Mouse (Mus musculus): ENCODE measurements around the gene Tas2r121. TPM values are rescaled to one million over a fixed set of nuclear protein-coding genes. Genes with fewer than 3 reads are reported as not detected.
"Not testable (repeated sequence)": the region's sequence is repeated elsewhere in the genome, so short reads cannot be mapped to it uniquely, and the experiment has no call there.

The Tas2r121 gene
- not detected in 2 replicates for polyA plus RNA-seq (2016; fragmentation: Nextera tagmentation; extraction: Ambion mirVana)

GRCm38 (mm10) chr6:132700907-132701306, at the start of gene Tas2r121:
Gene Tas2r121, minus strand, starts transcription at chr6:132701007.
- H3K27me3 ChIP-seq (replicated peaks; ENCODE audit: low read depth, poor library complexity, severe bottlenecking) = no peaks in the 10 kb centered on the region
- no peak within 1 kb of the TSS for H3K27ac ChIP-seq (replicated peaks)
- H3K36me3 ChIP-seq (replicated peaks) = no peaks in the 10 kb centered on the region
- no peak within 1 kb of the TSS for H3K4me3 ChIP-seq
- WGBS = 77% methylated on average over 1 of the region's 1 CpGs
- no peaks in the 10 kb centered on the region for H3K4me1 ChIP-seq
- no peak for DNase-seq (ENCODE audit: low spot score)
- no peaks in the 10 kb centered on the region for H3K9me3 ChIP-seq

GRCm38 (mm10) chr6:132750206-132750605, 49.4 kb upstream of the Tas2r121 start:
- H3K4me3 ChIP-seq = no peak overlapping the region
- H3K27ac ChIP-seq (replicated peaks) = no peak overlapping the region
- H3K36me3 ChIP-seq (replicated peaks) = no peaks in the 10 kb centered on the region
- 87% methylated on average over 2 of the region's 2 CpGs for WGBS
- no peaks in the 10 kb centered on the region for H3K9me3 ChIP-seq
- DNase-seq (ENCODE audit: low spot score) = no peak
- no peaks in the 10 kb centered on the region for H3K4me1 ChIP-seq
- no peaks in the 10 kb centered on the region for H3K27me3 ChIP-seq (replicated peaks; ENCODE audit: low read depth, poor library complexity, severe bottlenecking)

- Histone ChIP-seq H3K9me3 (no peaks in the 10 kb centered on the region), H3K36me3 (replicated peaks) (no peaks in the 10 kb centered on the region), H3K4me1 (no peaks in the 10 kb centered on the region), H3K27me3 (replicated peaks; ENCODE audit: low read depth, poor library complexity, severe bottlenecking) (no peaks in the 10 kb centered on the region), H3K4me3 (no peak within 1 kb of the TSS), H3K27ac (replicated peaks) (no peak within 1 kb of the TSS)
- WGBS = 83% methylated on average over 2 of the region's 2 CpGs
- DNase-seq (ENCODE audit: low spot score) = no peak
Measured at GRCm38 (mm10) chr6:132737935-132738334, 37.1 kb upstream of the Tas2r121 start, which contains the start of gene Tas2r115. Gene Tas2r115, minus strand, starts transcription at chr6:132738035.

- Histone ChIP-seq H3K27ac (replicated peaks) (no peak within 1 kb of the TSS), H3K27me3 (replicated peaks; ENCODE audit: low read depth, poor library complexity, severe bottlenecking) (no peaks in the 10 kb centered on the region), H3K4me3 (no peak within 1 kb of the TSS), H3K9me3 (0 out of 2 replicates have a peak, but pooled peaks cover 2% of the 10 kb centered on the region), H3K36me3 (replicated peaks) (no peaks in the 10 kb centered on the region), H3K4me1 (no peaks in the 10 kb centered on the region)
- WGBS = 89% methylated on average over 3 of the region's 3 CpGs
- DNase-seq (ENCODE audit: low spot score) = no peak
Measured at GRCm38 (mm10) chr6:132711828-132712227, 11.0 kb upstream of the Tas2r121 start, which contains the start of gene Tas2r122. Gene Tas2r122, minus strand, starts transcription at chr6:132711928.

GRCm38 (mm10) chr6:132691596-132691995, 9.2 kb downstream of the Tas2r121 start:
- not testable (repeated sequence) for H3K36me3 ChIP-seq (replicated peaks); H3K4me3 ChIP-seq; H3K4me1 ChIP-seq; H3K9me3 ChIP-seq; H3K27ac ChIP-seq (replicated peaks); H3K27me3 ChIP-seq (replicated peaks; ENCODE audit: low read depth, poor library complexity, severe bottlenecking); DNase-seq (ENCODE audit: low spot score)
- 91% methylated on average over 7 of the region's 7 CpGs for WGBS

GRCm38 (mm10) chr6:132656653-132657052, 44.2 kb downstream of the Tas2r121 start, which contains the start of gene Tas2r120:
Gene Tas2r120, plus strand, starts transcription at chr6:132656953.
- H3K27me3 ChIP-seq (replicated peaks; ENCODE audit: low read depth, poor library complexity, severe bottlenecking) = no peaks in the 10 kb centered on the region
- DNase-seq (ENCODE audit: low spot score) = no peak
- H3K36me3 ChIP-seq (replicated peaks) = no peaks in the 10 kb centered on the region
- no peak within 1 kb of the TSS for H3K4me3 ChIP-seq
- no peaks in the 10 kb centered on the region for H3K4me1 ChIP-seq
- no peak within 1 kb of the TSS for H3K27ac ChIP-seq (replicated peaks)
- H3K9me3 ChIP-seq = no peaks in the 10 kb centered on the region

- Histone ChIP-seq H3K27me3 (replicated peaks; ENCODE audit: low read depth, poor library complexity, severe bottlenecking) (no peaks in the 10 kb centered on the region), H3K27ac (replicated peaks) (no peak within 1 kb of the TSS), H3K9me3 (peaks cover under 1% of the 10 kb centered on the region; the same call in 1 of the 2 replicates), H3K36me3 (replicated peaks) (no peaks in the 10 kb centered on the region), H3K4me1 (no peaks in the 10 kb centered on the region), H3K4me3 (no peak within 1 kb of the TSS)
- no peak for DNase-seq (ENCODE audit: low spot score)
- WGBS = 87% methylated on average over 1 of the region's 1 CpGs
Measured at GRCm38 (mm10) chr6:132651426-132651825, 49.4 kb downstream of the Tas2r121 start, which contains the start of gene A630073D07Rik. Gene A630073D07Rik, minus strand, starts transcription at chr6:132651526.

Other genes starting within 250 kb of the Tas2r121 start
- not detected in 2 replicates for gene Prh1, start 131.2 kb downstream of the Tas2r121 start, polyA plus RNA-seq (2016; fragmentation: Nextera tagmentation; extraction: Ambion mirVana)
- not detected in 2 replicates for gene Prp2, start 105.1 kb downstream of the Tas2r121 start, polyA plus RNA-seq (2016; fragmentation: Nextera tagmentation; extraction: Ambion mirVana)
- gene A630073D07Rik, start 49.5 kb downstream of the Tas2r121 start, polyA plus RNA-seq (2016; fragmentation: Nextera tagmentation; extraction: Ambion mirVana) = not detected in 2 replicates
- gene Tas2r120, start 44.1 kb downstream of the Tas2r121 start, polyA plus RNA-seq (2016; fragmentation: Nextera tagmentation; extraction: Ambion mirVana) = not detected in 2 replicates
- gene Tas2r122, start 10.9 kb upstream of the Tas2r121 start, polyA plus RNA-seq (2016; fragmentation: Nextera tagmentation; extraction: Ambion mirVana) = not detected in 2 replicates
- gene Tas2r115, start 37.0 kb upstream of the Tas2r121 start, polyA plus RNA-seq (2016; fragmentation: Nextera tagmentation; extraction: Ambion mirVana) = not detected in 2 replicates
- gene Tas2r124, start 53.7 kb upstream of the Tas2r121 start, polyA plus RNA-seq (2016; fragmentation: Nextera tagmentation; extraction: Ambion mirVana) = not detected in 2 replicates
- gene Tas2r102, start 61.1 kb upstream of the Tas2r121 start, polyA plus RNA-seq (2016; fragmentation: Nextera tagmentation; extraction: Ambion mirVana) = not detected in 2 replicates
- not detected in 2 replicates for gene Tas2r136, start 77.2 kb upstream of the Tas2r121 start, polyA plus RNA-seq (2016; fragmentation: Nextera tagmentation; extraction: Ambion mirVana)
- not detected in 2 replicates for gene Tas2r117, start 101.8 kb upstream of the Tas2r121 start, polyA plus RNA-seq (2016; fragmentation: Nextera tagmentation; extraction: Ambion mirVana)
- gene Tas2r123, start 146.1 kb upstream of the Tas2r121 start, polyA plus RNA-seq (2016; fragmentation: Nextera tagmentation; extraction: Ambion mirVana) = not detected in 2 replicates
- not detected in 2 replicates for gene Tas2r116, start 154.4 kb upstream of the Tas2r121 start, polyA plus RNA-seq (2016; fragmentation: Nextera tagmentation; extraction: Ambion mirVana)
- gene Tas2r110, start 167.0 kb upstream of the Tas2r121 start, polyA plus RNA-seq (2016; fragmentation: Nextera tagmentation; extraction: Ambion mirVana) = not detected in 2 replicates
- not detected in 2 replicates for gene Tas2r113, start 192.0 kb upstream of the Tas2r121 start, polyA plus RNA-seq (2016; fragmentation: Nextera tagmentation; extraction: Ambion mirVana)
- not detected in 2 replicates for gene Tas2r125, start 208.6 kb upstream of the Tas2r121 start, polyA plus RNA-seq (2016; fragmentation: Nextera tagmentation; extraction: Ambion mirVana)

All from embryonic facial prominence, embryonic 10.5 days (tissue).